Mouse (Mus musculus) thymus, adult 2 months (tissue): ENCODE results near the gene Fgf14. TPM values are rescaled to one million over a fixed set of nuclear protein-coding genes. Genes with fewer than 3 reads are reported as not detected.
"Not testable (repeated sequence)": the region's sequence is repeated elsewhere in the genome, so short reads cannot be mapped to it uniquely, and the experiment has no call there.

Source experiments
- DNase-seq: peaks from one replicate; pipeline ENCODE4 v3.0.0; 2021
- H3K27ac ChIP-seq: fragments of 200-500 bp; 2 replicates; pipeline ENCODE4 v1.5.1; 2012; ENCODE audit warnings: low read length, control low read depth; ENCODE audit not compliant: control insufficient read depth, insufficient read depth
- H3K27me3 ChIP-seq: fragments of 200-500 bp; 2 replicates; pipeline ENCODE4 v1.6.1; 2012; ENCODE audit warnings: mild to moderate bottlenecking, low read length, moderate library complexity, mixed read lengths; ENCODE audit not compliant: control insufficient read depth, insufficient read depth
- H3K36me3 ChIP-seq: fragments of 200-500 bp; 2 replicates; pipeline ENCODE4 v1.6.1; 2012; ENCODE audit warnings: mild to moderate bottlenecking, low read length, moderate library complexity; ENCODE audit not compliant: control insufficient read depth, insufficient read depth
- H3K4me1 ChIP-seq: fragments of 200-500 bp; replicated peaks from 2 replicates; pipeline ENCODE4 v1.6.1; 2012; ENCODE audit warnings: low read length; ENCODE audit not compliant: control insufficient read depth, insufficient read depth
- H3K4me3 ChIP-seq: fragments of 200-500 bp; 2 replicates; pipeline ENCODE4 v1.5.1; 2012; ENCODE audit warnings: mild to moderate bottlenecking, low read length, control low read depth, moderate library complexity; ENCODE audit not compliant: control insufficient read depth, insufficient read depth
- CTCF ChIP-seq: fragments of 200-500 bp; IDR thresholded peaks from 2 replicates; pipeline ENCODE4 v1.5.1; 2012; ENCODE audit warnings: mild to moderate bottlenecking, control low read depth, low read length, moderate library complexity, borderline replicate concordance; ENCODE audit not compliant: control insufficient read depth, poor library complexity, insufficient read depth; ENCODE audit errors: extremely low read depth
- POLR2A ChIP-seq: fragments of 200-500 bp; IDR thresholded peaks from 2 replicates; pipeline ENCODE4 v1.6.1; 2012; ENCODE audit warnings: mild to moderate bottlenecking, low read length, control low read depth, moderate library complexity; ENCODE audit not compliant: control insufficient read depth, poor library complexity, insufficient read depth; ENCODE audit errors: extremely low read depth
- WGBS: fragments of 180-500 bp; shearing (Covaris S2); methylation state at CpG from one replicate; pipeline ENCODE4 v1.1.7; 2018; 5-methylcytosine and 5-hydroxymethylcytosine counted together
- polyA plus RNA-seq: library from polyadenylated mRNA; depleted of rRNA; stranded (reverse); fragments of >200 nt; gene quantifications from 2 replicates; pipeline ENCODE4 v1.2.3, GENCODE M21; 2012

Gene Fgf14
- polyA plus RNA-seq, 1 experiment = 4.5 TPM

DNA sequence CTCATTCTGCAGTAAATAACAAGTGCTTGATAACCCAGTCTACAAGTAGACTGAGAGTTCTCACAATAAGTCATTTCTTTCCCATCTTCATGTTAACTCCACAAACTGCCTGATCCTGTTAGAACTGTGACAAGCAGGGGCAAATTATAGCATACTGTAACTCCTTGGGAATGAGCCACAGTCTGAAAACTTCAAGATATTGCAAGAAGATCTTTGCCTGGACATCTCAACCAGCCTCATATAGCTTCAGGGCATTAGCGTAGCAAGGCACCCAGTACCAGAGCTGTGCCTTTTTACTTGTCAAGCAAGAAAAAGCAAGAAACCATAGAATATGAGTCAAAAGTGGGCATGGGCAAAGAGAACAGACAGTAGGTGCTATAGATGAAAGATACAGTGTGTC lies 188.0 kb downstream of the Fgf14 start:
- no peak for DNase-seq
- TF ChIP-seq CTCF (no peak), POLR2A (no peak)
- Histone ChIP-seq H3K4me1 (no peaks in the 10 kb centered on the region), H3K36me3 (no peaks in the 10 kb centered on the region), H3K27me3 (no peaks in the 10 kb centered on the region), H3K27ac (no peak overlapping the region), H3K4me3 (no peak overlapping the region)
- 91% methylated on average over 1 of the region's 1 CpGs for WGBS

DNA sequence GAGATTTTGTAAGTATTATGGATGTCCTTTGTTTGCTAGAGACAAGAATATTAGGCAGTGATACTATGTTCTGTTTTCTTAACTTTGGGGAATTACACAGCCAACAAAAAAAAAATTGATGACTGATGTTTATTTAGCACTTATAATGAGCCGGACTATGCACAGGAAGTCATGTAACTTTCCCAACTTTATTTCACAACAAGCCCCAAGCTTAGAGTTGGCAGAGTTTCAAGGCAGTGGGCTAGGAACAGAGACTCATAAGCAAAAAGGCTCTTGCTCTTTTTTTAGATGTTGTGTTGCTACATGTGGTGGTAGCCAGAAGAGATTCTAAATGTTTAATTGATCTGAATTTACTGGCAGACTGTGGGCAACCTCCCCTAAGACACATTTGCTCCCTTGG lies 191.7 kb downstream of the Fgf14 start:
- no peak for TF ChIP-seq CTCF
- no peak for TF ChIP-seq POLR2A
- Histone ChIP-seq H3K4me1 (no peaks in the 10 kb centered on the region), H3K27ac (no peak overlapping the region), H3K27me3 (no peaks in the 10 kb centered on the region), H3K36me3 (no peaks in the 10 kb centered on the region), H3K4me3 (no peak overlapping the region)
- 76% methylated on average over 1 of the region's 1 CpGs for WGBS
- no peak for DNase-seq

DNA sequence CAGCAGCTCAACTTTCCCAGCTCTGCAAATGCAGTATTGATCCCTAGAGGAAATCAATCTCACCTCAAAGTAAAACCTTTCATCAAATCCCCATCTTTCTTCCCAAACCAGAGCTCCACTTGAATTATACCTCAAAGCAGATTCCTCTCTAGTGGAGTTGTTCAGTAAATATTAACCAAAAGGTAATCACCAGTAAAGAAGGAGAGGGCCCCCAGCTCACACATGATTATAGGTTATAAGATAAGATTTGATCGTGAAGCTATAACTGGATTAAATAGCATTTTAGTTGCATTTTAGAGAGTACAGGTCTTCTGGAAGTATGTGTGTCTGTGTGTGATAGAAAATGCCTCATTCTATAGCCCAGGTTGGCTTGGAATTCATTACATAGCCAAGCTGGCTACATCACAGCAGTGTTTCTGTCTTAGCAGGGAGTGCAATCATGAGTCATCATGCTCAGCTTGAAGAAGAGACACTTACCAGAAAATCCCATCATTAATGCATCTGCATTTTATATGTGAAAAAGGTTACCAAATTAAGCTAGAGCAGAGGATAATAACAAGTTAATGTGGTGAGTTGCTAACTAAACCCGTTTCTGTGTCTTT lies 202.8 kb downstream of the Fgf14 start:
- Histone ChIP-seq H3K36me3 (no peaks in the 10 kb centered on the region), H3K4me3 (no peak overlapping the region), H3K27ac (no peak overlapping the region), H3K27me3 (no peaks in the 10 kb centered on the region), H3K4me1 (no peaks in the 10 kb centered on the region)
- DNase-seq = no peak
- 70% methylated on average over 2 of the region's 2 CpGs for WGBS
- TF ChIP-seq CTCF (no peak), POLR2A (no peak)

DNA sequence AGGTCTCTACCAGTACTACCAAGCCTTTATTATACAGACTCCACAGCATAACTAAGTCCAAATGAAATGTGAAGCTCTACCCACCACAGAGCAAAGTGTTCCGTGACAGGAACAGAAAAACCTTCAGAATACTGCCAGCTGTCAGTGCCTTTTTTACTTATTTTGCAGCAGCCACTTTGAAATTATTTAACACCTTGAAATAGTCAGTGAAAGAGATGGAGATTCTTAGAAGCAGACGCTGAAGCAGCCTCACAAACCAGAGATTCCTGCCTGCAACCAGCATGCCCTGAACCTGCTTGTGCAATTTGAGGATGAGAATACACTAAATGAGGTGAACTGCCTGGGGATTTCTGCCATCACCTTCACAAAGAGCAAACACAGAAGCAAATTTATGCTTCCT lies 206.0 kb downstream of the Fgf14 start:
- H3K4me3 ChIP-seq = no peak overlapping the region
- TF ChIP-seq CTCF (no peak), POLR2A (no peak)
- no peak overlapping the region for H3K27ac ChIP-seq
- H3K4me1 ChIP-seq = no peaks in the 10 kb centered on the region
- 78% methylated on average over 2 of the region's 2 CpGs for WGBS
- no peaks in the 10 kb centered on the region for H3K27me3 ChIP-seq
- no peaks in the 10 kb centered on the region for H3K36me3 ChIP-seq
- DNase-seq = no peak

DNA sequence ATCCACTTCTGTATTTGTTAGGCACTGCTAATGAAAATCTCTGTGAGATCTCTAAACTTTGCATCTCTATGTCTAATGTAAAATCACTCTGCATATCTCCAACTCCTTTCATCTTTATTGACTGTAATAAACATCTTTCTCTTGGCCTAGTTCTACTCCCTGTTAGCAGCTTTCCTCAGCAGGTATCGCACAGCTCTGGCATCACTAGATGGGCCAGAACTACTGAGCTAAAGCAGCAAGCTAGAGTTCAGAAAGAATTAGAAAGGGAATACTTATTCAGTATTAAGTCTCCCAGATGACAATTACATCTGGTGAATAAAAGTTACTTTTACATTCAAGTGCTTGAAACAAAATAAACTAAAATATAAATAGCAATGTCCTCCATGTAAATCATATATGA lies 221.8 kb downstream of the Fgf14 start:
- H3K4me3 ChIP-seq = no peak overlapping the region
- 94% methylated on average over 1 of the region's 1 CpGs for WGBS

DNA sequence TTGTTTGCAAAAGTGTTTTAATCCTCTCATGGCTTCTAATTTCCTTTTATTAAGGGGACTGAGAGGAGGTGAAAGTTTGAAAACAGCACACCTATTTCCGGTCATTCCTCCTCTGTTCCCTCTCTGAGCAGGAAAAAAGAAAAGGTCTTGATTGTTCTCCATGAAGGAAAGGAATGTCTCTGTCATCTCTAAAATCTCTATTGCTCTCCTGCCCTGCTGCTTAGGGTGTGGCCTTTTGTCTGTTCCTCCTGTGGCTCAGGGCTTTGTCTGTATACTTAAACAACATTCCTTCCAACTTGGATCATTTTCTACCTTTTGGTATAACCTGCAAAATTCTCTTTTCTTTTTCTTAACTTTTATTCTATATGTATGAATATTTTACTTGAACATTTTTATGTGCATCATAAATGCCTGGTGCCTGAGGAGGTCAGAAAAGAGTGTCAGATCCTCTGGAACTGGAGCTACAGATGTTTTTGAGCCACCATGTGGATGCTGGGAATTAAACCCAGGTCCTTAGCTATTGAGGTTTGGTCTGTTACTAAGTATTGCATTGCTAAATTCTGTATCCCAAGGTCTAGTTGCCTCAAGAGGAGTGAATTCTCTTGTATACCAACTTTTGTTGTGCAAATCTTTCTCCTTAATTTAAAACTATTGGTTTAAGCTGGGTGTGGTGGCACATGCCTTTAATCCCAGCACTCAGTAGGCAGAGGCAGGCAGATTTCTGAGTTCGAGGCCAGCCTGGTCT lies 230.7 kb downstream of the Fgf14 start:
- whole genome bisulfite sequencing = 78% methylated on average over 2 of the region's 2 CpGs
- no peaks in the 10 kb centered on the region for H3K36me3 ChIP-seq
- DNase-seq = no peak
- no peak for TF ChIP-seq POLR2A
- TF ChIP-seq CTCF = no peak
- no peaks in the 10 kb centered on the region for H3K4me1 ChIP-seq
- H3K27ac ChIP-seq = no peak overlapping the region
- H3K4me3 ChIP-seq = no peak overlapping the region
- H3K27me3 ChIP-seq = no peaks in the 10 kb centered on the region

More for the DNA sequence above, 221.8 kb downstream of the Fgf14 start:
- no peak for TF ChIP-seq CTCF
- TF ChIP-seq POLR2A = no peak
- Histone ChIP-seq H3K4me1 (no peaks in the 10 kb centered on the region), H3K36me3 (no peaks in the 10 kb centered on the region), H3K27ac (no peak overlapping the region), H3K27me3 (no peaks in the 10 kb centered on the region)
- no peak for DNase-seq

DNA sequence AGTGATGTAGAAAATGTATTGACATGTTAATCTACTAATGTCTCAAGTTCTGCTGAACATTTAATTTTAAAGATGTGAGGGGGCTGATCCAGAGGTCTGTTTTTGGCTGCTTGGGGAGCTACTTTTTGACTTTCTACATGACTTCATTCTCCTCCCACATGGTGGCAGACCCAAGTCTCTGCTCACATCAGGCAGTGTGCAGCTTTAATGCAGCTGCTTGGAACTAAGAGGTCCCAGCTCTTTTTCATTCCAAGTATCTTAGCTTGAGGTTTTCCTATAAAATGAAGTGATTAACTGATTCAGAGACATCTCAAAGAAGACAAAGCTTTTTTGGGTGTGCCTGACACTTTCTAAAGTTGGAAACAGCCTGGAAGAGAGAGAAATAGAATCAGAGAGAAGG lies 232.1 kb downstream of the Fgf14 start:
- Histone ChIP-seq H3K36me3 (no peaks in the 10 kb centered on the region), H3K4me1 (no peaks in the 10 kb centered on the region), H3K27me3 (no peaks in the 10 kb centered on the region), H3K4me3 (no peak overlapping the region), H3K27ac (no peak overlapping the region)
- TF ChIP-seq POLR2A (no peak), CTCF (no peak)
- DNase-seq = no peak

DNA sequence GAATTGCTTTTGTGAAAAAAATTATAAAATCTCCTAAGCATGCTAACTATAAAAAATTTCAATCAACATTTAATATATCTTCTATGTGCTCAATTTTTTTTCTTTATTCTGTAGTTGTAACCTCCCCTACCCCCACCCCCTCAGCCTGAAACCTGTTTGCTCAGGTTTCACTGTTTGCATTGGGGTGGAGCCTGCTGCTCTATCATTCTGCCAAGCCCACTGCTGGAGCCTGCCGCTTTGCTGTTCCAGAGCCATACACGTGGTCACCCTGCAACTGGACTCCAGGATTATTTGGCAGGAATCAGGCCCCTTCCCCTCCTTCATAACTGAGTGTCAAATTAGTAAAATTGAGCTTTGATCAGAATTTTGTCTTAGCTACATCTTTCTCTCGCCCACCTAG lies 237.6 kb downstream of the Fgf14 start:
- not testable (repeated sequence) for H3K27me3 ChIP-seq, H3K4me1 ChIP-seq, H3K4me3 ChIP-seq, H3K27ac ChIP-seq, DNase-seq, H3K36me3 ChIP-seq
- WGBS = 34% methylated on average over 3 of the region's 3 CpGs
